Mouse (Mus musculus) thymus, postnatal 14 days (tissue): Measurements from ENCODE around the gene Mpst.

Experiments
- DNase-seq: peaks from one replicate; pipeline ENCODE4 v3.0.0; 2021

Mpst gene

GRCm38 (mm10) chr15:78405098-78405497, 1.1 kb upstream of the Mpst start:
- DNase-seq = no peak

DNA sequence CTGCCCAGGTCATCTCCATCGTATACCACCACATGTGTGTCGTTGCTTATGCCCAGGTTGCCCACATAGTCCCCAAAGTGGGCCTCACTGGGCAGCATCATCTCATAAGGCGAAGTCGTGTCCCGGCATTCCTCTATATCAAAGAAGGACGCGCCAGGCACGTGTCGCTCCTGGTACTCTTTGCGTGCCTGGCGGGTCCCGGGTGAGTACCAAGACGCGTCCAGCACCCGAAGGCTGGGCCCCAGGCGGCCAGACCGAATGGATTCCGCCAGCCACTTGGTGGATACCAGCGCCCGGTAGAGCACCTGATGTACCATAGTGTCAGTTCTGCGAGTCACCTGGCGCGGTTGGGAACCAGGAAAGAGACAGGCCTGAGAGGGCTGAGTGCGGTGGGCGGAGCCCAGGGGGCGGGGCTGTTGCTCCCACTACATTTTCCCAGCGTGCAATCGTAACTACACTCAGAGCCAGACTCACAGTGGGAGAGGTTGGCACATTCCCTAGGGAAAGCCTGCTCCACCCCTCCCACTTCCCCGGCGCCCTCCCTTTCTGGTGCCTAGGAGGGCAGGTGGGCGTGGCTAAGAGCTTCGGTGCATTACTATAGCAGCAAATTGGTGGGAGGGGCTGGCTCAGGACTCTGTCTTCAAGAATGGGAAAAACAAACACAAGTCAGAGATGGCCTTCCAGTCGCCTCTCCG, 552 bp upstream of the Mpst start, which contains the start of gene Tst:
Gene Tst, minus strand, starts transcription at position 391 of the 695 bp plus-strand sequence.
- peak; percentile 75 for DNase-seq

- no peak for DNase-seq
Observed at GRCm38 (mm10) chr15:78409570-78410052, 3.4 kb downstream of the Mpst start.

GRCm38 (mm10) chr15:78413083-78413718, 7.0 kb downstream of the Mpst start:
- DNase-seq = no peak

DNA sequence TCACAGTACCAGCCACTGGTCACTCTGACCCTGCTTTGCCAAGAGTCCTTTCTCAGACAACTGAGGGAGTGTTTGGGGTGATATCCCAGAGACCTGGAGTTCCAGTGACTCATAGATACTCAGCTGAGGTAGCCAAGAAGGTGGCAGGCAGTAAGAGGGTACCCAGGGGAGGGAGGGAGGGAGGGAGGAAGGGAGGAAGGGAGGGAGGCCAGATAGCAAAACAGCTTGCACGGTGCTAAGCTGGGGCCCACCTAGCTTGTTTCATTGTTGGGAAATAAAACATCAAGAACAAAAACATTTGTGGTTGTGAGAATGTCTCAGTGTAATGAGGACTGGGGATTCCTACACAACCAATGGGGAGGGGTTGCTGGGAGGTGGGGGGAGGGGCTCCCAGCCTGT, 7.5 kb downstream of the Mpst start:
- DNase-seq = no peak

DNA sequence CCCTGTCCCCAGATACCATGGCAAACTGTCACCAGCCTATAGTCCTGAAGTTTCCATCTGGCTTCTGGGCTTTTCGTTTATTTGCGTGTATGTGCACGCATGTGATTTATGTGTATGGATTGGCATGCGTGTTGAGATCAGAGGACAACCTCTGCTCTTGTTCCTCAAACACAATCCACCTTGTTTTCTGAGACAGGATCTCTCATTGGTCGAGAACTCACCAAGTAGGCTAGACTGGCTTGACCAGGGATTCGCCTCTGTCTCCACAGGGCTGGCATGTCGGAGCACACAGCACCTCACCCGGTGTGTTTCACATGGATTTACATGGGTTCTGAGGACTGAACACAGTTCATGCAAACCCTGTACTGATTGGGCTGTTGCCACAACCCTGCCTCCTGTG, 7.9 kb downstream of the Mpst start:
- no peak for DNase-seq

DNA sequence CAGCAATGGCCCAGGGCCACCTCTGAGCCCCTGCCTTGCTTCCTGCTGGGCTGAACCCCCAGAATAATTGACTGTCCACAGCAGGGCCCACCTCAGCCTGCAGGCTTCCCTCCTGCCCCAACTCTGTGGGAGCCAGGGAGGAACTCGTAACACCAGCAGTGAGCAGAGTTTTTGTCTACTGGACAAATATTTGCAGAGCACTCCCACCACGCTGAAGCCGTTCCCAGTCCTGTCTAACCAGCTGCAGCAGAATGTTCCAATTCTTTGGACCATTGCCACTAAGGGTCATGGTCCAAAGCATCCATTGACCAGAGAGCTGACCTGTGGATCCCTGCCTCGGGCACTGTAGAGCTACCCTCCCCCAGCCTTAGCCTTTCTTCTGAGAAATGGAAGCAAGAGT, 10.7 kb downstream of the Mpst start:
- DNase-seq = no peak

DNA sequence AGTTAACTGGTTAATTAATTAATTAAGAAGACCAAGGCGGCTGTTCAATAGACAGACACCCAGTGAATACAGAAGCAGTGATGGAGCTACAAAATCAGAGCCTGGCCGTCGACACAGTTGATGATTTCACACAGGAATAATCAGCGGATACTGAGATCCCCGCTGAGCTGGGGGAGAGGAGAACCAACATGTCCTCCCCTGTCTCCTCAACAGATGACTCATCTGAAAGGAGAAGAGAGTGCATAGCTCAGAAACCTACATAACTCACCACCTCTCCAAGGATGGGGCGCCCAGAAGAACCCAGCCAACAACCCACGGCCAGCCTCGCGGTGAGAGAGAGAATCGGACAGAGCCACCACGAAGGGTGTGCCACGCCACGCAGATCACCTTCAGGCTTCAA, 14.2 kb downstream of the Mpst start:
- DNase-seq = no peak

DNA sequence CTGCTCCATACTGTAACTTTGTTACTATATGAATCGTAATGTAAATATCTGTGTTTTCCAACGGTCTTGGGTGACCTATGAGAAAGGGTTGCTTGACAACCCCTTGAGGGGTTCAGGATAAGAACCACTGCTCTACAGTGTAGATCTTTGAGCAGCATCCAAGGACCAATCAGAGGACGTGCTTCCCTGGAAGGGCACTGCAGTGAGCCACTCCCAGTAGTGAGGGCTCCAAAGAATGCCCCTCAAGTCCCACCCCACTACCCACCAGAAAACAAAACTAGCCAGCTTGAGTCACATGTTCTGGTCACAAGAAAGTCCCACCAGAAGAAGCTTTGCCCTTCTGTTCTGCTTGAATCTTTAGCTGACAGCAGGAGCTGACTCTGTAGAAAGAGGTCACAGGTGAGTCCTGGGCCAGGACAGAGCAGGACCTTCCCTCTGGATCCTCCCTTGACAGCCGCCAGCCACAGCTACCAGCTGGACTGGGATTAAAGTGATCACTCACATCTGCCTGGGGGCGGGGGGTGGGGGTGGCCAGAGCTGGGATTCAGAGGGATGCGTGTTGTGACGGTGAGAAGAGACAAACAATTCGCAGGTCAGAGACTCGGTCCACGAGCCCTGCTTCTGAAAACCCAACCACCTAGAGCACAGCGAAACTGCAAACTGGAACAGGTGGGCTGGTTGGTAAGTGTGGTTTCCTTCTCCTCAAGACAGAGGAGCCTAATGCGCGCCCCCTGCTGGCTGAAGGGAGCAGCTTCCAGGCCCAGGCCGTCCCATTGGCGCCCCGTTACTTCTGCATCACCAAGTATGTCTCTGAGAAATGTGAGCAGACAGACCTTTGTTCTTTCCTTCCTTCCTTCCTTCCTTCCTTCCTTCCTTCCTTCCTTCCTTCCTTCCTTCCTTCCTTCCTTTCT, 16.1 kb downstream of the Mpst start:
- peak; percentile 92 for DNase-seq

- DNase-seq = no peak
Observed at GRCm38 (mm10) chr15:78424507-78424906, 18.3 kb downstream of the Mpst start.

DNA sequence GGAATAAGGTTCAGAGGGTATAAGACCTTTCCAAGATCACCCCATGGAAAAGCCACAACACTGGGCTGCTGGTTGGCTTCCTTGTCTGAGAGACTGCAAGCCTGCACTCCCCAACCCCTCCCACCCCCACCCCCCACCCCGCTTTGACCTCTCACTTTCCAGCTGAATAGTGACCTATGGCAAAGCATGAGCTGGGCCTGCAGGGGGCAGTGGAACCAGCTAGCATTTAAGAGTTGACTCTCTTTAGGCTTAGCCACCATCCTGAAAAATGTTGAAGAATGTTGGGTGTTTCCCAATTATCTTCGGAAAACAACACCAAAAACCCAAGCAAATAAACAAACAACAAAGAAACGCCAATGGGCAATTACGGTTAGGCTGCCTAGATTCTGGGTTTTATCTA, 19.0 kb downstream of the Mpst start:
- no peak for DNase-seq

DNA sequence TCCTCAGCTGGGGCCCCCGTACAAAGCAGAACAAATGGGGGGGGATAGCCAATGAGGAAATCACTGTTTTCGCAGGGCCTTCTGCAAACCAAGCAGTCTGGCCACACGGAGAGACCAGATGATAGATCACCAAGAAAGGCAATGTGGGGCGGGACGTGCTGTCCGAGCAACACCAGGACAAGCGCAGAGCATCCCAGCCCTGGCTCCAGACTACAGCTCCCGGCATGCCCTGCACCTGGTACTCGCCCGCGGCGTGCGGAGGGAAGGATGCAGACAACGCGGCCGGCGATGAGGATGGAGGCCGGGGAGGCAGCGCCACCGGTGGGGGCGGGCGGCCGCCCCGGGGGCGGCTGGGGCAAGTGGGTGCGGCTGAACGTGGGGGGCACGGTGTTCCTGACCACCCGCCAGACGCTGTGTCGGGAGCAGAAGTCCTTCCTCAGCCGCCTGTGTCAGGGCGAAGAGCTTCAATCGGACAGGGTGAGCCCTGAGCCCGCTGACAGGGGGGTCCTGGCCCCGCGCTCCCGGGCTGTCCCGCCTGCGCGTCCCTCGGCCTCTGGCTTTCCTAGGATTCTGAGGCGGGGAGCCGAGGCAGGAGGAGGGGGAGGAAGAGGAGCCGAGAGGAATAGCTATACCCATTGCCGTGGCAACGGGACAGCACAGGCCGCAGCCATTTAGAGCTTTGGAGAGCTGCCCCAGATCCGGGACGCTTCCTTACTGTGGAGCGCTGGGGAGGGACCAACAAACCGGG, 22.3 kb downstream of the Mpst start, which contains the start of gene Kctd17:
Gene Kctd17, plus strand, starts transcription at position 174 of the 748 bp plus-strand sequence.
- no peak for DNase-seq

- no peak for DNase-seq
Observed at GRCm38 (mm10) chr15:78429139-78429459, 22.9 kb downstream of the Mpst start.

- DNase-seq = no peak
Observed at GRCm38 (mm10) chr15:78429871-78430622, 23.8 kb downstream of the Mpst start.

DNA sequence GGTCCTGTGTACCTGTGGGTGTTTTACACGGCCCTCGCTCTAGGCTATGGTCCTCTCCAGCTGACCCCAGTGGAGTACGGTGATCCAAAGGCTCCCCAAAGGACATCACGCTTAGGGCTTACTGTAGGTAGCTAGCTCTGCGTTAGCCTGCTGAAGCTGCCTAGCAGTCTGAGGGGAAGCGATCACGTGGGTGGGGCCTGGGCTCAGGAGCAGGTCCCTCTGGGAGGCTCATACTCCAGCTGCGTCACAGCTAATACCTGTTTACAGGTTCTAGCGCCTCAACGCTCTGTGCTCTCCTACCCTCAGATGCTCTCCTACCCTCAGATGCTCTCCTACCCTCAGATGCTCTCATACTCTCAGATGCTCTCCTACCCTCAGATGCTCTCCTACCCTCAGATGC, 24.7 kb downstream of the Mpst start:
- no peak for DNase-seq

DNA sequence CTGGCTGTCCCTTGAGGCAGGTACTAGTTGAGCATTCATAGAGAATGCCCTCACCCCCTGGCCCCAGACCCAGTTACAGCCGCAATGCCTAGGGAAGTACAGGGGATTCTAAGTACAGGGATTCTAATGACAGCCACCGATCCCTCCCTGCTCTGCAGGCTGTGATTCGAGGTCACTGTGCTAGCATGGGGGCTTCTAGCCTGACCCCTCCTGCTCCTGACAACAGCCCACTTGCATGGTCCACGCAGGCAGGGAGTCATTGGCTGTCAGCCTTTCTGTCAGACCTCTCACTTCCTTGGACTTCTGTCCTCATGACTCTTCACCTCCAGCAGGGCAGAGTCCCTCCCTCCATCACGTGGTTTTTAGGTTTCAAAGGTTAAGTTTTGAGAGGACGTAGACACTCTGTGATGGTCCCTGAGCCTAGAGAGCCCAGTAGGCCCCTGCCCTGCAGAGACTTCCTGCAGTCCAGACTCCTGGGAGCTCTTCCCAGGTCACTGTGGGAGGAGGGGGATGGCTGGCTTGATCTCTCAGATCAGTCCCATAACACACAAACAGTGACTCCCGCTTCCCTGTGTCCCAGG, 25.4 kb downstream of the Mpst start:
- DNase-seq = no peak

DNA sequence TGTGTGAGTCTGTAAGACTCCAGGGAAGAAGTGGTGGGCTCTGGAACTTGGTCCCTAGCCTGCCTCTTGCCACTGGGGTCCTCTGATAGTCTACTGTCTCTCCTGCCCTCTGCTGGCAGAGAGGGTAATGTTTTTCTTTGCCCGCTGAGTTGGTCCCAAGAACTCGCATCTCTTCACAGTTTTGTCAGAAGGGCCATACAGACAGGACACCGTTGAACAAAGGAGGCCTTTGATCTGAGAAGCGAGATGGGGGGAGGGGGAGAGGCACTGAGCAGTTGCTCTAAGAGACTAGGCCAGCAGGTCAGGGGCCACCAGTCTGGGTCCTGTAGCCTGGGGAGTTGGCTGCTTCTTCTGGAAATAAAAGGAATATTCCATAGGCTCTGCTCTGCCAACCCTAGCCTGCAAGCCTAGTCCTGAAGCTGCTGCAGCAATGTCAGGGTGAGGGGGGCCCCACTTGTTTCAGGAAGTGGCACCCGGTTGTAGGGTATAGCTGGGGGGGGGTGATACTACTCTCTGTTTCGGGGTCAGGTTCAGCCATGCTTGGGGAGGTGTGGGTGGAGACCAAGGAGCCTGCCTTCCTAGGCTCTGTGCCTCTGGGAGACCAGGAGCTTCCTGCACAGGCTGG, 28.8 kb downstream of the Mpst start:
- DNase-seq = peak; percentile 68

DNA sequence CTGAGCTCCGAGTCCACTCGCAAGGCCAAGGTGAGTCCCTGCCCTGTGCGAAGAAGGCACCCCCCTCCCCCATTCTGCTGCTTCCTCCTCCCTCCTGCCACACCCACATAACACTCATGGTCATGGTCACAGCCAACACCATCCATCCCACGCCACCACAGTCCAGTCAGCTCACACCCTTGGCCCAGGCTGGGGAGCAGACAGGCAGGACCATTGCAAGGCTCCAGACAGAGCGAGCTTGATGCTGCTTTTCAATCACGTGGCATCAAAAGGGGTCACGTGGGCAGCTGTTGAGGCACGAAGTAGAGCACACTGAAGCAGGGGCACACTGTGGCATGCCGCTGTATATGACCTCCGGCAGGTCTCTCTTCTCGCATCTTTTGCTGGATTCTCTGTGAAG, 29.5 kb downstream of the Mpst start:
- no peak for DNase-seq

DNA sequence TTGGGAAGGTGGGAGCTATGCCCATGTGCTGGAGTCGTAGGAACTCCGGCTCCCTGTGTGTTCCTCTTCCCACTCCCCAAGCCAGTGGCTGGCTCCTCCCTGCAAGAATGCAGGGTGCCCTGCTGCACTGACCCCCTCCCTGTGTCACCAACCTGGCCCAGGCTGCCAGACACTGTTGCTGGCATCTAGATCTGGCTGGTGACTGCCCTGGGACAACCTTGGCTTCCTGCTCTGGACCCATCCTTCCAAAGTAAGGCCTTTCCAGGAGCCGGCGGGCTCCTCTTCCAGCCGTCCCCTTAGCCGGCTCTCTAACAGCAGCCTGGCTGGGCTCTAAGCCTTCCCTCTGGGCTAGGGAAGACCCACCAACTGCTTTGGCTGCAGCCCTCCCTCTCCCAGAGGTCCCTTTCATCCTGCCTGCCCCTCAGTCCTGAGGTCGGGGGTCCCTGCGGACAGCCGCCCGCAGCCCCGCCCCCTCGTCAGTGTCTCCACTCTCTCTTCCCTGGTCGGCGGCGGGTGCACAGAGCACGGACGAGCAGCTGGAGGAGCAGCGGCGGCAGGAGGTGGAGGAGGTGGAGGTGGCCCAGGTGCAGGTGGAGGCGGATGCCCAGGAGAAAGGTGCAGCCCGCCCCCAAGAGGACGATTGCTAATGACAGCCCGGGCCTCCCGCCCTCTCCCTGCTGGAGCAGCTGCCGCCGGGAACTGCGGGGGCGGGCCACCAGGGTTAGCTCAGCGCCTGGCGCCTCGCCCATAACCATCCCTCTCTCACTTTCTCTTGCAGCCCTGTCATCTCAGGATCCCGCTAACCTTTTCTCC, 30.4 kb downstream of the Mpst start:
- peak; percentile 48 for DNase-seq
